Mouse (Mus musculus) forebrain, embryonic 14.5 days (tissue): ENCODE results near the gene Ccnl1. TPM values are rescaled to one million over a fixed set of nuclear protein-coding genes. Genes with fewer than 3 reads are reported as not detected.

Source experiments
- ATAC-seq: fragments of 200-750 bp; cut with Nextera tagmentation; 2 replicates; pipeline ENCODE4 v1.8.0; 2017; ENCODE audit warnings: mild to moderate bottlenecking, moderate library complexity
- DNase-seq: peaks from one replicate; pipeline ENCODE4 v3.0.0-alpha.2; 2015; ENCODE audit warnings: low spot score
- H3K27ac ChIP-seq: fragments of 300-500 bp; sonication (generic); 2 replicates; pipeline ENCODE4 v1.5.1; 2014; ENCODE audit warnings: low read depth, mild to moderate bottlenecking, control low read depth, low read length, moderate library complexity
- H3K27me3 ChIP-seq: fragments of 300-500 bp; sonication (generic); replicated peaks from 2 replicates; pipeline ENCODE4 v1.6.1; 2014; ENCODE audit warnings: low read length, control low read depth, mixed read lengths; ENCODE audit not compliant: control insufficient read depth, insufficient read depth
- H3K36me3 ChIP-seq: fragments of 300-500 bp; sonication (generic); 2 replicates; pipeline ENCODE4 v1.6.1; 2014; ENCODE audit warnings: low read length, control low read depth; ENCODE audit not compliant: control insufficient read depth, insufficient read depth
- H3K4me1 ChIP-seq: fragments of 300-500 bp; sonication (generic); 2 replicates; pipeline ENCODE4 v1.6.1; 2014; ENCODE audit warnings: antibody characterized with exemption, low read length, control low read depth; ENCODE audit not compliant: control insufficient read depth, insufficient read depth
- H3K4me2 ChIP-seq: fragments of 300-500 bp; sonication (generic); 2 replicates; pipeline ENCODE4 v1.6.1; 2014; ENCODE audit warnings: mild to moderate bottlenecking, control low read depth, low read length
- H3K4me3 ChIP-seq: fragments of 300-500 bp; sonication (generic); 2 replicates; pipeline ENCODE4 v1.5.1; 2014; ENCODE audit warnings: low read depth, low read length, control low read depth
- H3K9ac ChIP-seq: fragments of 300-500 bp; sonication (generic); 2 replicates; pipeline ENCODE4 v1.6.1; 2014; ENCODE audit warnings: mild to moderate bottlenecking, low read length, control low read depth, moderate library complexity
- H3K9me3 ChIP-seq: fragments of 300-500 bp; sonication (generic); replicated peaks from 2 replicates; pipeline ENCODE4 v1.6.1; 2016; ENCODE audit warnings: low read length, control low read depth, mixed read lengths; ENCODE audit not compliant: control insufficient read depth
- WGBS: fragments of 180-500 bp; shearing (Covaris S2); extraction: QIAGEN DNeasy Blood & Tissue Kit; methylation state at CpG from one replicate; pipeline ENCODE4 v1.1.7; 2014; 5-methylcytosine and 5-hydroxymethylcytosine counted together
- polyA plus RNA-seq: library from polyadenylated mRNA; unstranded; fragments of >200 nt; fragmentation: Nextera tagmentation; extraction: Ambion mirVana; gene quantifications from 2 replicates; pipeline ENCODE4 v1.2.1, GENCODE M21; 2014

Gene Ccnl1
- polyA plus RNA-seq, 1 experiment from 2014 or later: 76.6 TPM

GRCm38 (mm10) chr3:65960291-65960945, 2.4 kb upstream of the Ccnl1 start:
- H3K9ac ChIP-seq: no peak overlapping the region
- no peak for ATAC-seq
- no peak overlapping the region for H3K4me2 ChIP-seq
- peaks cover 12% of the 10 kb centered on the region for H3K4me1 ChIP-seq
- WGBS: 92% methylated on average over 5 of the region's 5 CpGs
- no peak overlapping the region for H3K27ac ChIP-seq
- H3K36me3 ChIP-seq: peaks cover 9% of the 10 kb centered on the region
- no peaks in the 10 kb centered on the region for H3K27me3 ChIP-seq
- DNase-seq: no peak
- no peaks in the 10 kb centered on the region for H3K9me3 ChIP-seq
- H3K4me3 ChIP-seq: no peak overlapping the region

- DNase-seq: no peak
- Histone ChIP-seq H3K9me3 (no peaks in the 10 kb centered on the region), H3K27me3 (no peaks in the 10 kb centered on the region), H3K36me3 (peaks cover 15% of the 10 kb centered on the region), H3K4me3 (no peak overlapping the region), H3K4me1 (peaks cover 16% of the 10 kb centered on the region), H3K9ac (peak overlapping the region; percentile 98; the same call in 1 of the 2 replicates), H3K4me2 (peak overlapping the region; percentile 85; the same call in 1 of the 2 replicates), H3K27ac (no peak overlapping the region)
- 40% methylated on average over 3 of the region's 3 CpGs for WGBS
- no peak for ATAC-seq
Observed at GRCm38 (mm10) chr3:65959416-65960001, 1.5 kb upstream of the Ccnl1 start.

- 4% methylated on average over 9 of the region's 9 CpGs for WGBS
- peak; percentile 41 for DNase-seq
Observed at GRCm38 (mm10) chr3:65958840-65959185, 764 bp upstream of the Ccnl1 start.

GRCm38 (mm10) chr3:65957271-65958101, 563 bp downstream of the Ccnl1 start:
- no peaks in the 10 kb centered on the region for H3K27me3 ChIP-seq
- H3K4me1 ChIP-seq: peaks cover 23% of the 10 kb centered on the region
- H3K4me3 ChIP-seq: peak overlapping the region; percentile 99
- peaks cover 29% of the 10 kb centered on the region for H3K36me3 ChIP-seq
- peak overlapping the region; percentile 98 for H3K9ac ChIP-seq
- WGBS: under 1% methylated on average over 77 of the region's 94 CpGs
- peak overlapping the region; percentile 99 for H3K27ac ChIP-seq
- peak; percentile 75 for DNase-seq
- no peaks in the 10 kb centered on the region for H3K9me3 ChIP-seq
- ATAC-seq: peak; percentile 82
- H3K4me2 ChIP-seq: peak overlapping the region; percentile 85

More at GRCm38 (mm10) chr3:65958840-65959185, 764 bp upstream of the Ccnl1 start:
- Histone ChIP-seq H3K4me1 (peaks cover 21% of the 10 kb centered on the region), H3K27ac (peak overlapping the region; percentile 99), H3K9me3 (no peaks in the 10 kb centered on the region), H3K9ac (peak overlapping the region; percentile 98), H3K27me3 (no peaks in the 10 kb centered on the region), H3K4me3 (peak overlapping the region; percentile 99), H3K4me2 (peak overlapping the region; percentile 85), H3K36me3 (peaks cover 19% of the 10 kb centered on the region)
- no peak for ATAC-seq

- DNase-seq: peak; percentile 63
- no peak for ATAC-seq
- H3K27ac ChIP-seq: no peak overlapping the region
- H3K4me1 ChIP-seq: peaks cover 27% of the 10 kb centered on the region
- peaks cover 48% of the 10 kb centered on the region for H3K36me3 ChIP-seq
- no peak overlapping the region for H3K9ac ChIP-seq
- no peak overlapping the region for H3K4me3 ChIP-seq
- peak overlapping the region; percentile 24; the same call in 1 of the 2 replicates for H3K4me2 ChIP-seq
- no peaks in the 10 kb centered on the region for H3K9me3 ChIP-seq
- H3K27me3 ChIP-seq: no peaks in the 10 kb centered on the region
- 51% methylated on average over 8 of the region's 8 CpGs for WGBS
Observed at GRCm38 (mm10) chr3:65954499-65955391, 3.3 kb downstream of the Ccnl1 start.

- Histone ChIP-seq H3K4me2 (no peak overlapping the region), H3K9ac (no peak overlapping the region), H3K27me3 (no peaks in the 10 kb centered on the region), H3K4me1 (peaks cover 16% of the 10 kb centered on the region), H3K9me3 (no peaks in the 10 kb centered on the region), H3K4me3 (no peak overlapping the region), H3K36me3 (peaks cover 73% of the 10 kb centered on the region), H3K27ac (no peak overlapping the region)
- DNase-seq: no peak
- whole genome bisulfite sequencing: 83% methylated on average over 4 of the region's 4 CpGs
- ATAC-seq: no peak
Observed at GRCm38 (mm10) chr3:65950831-65951365, 7.2 kb downstream of the Ccnl1 start.

- no peak for DNase-seq
- Histone ChIP-seq H3K4me2 (no peak overlapping the region), H3K9me3 (no peaks in the 10 kb centered on the region), H3K27ac (no peak overlapping the region), H3K27me3 (no peaks in the 10 kb centered on the region), H3K4me1 (peaks cover 15% of the 10 kb centered on the region), H3K36me3 (peaks cover 76% of the 10 kb centered on the region), H3K9ac (no peak overlapping the region), H3K4me3 (no peak overlapping the region)
- ATAC-seq: no peak
- 91% methylated on average over 2 of the region's 2 CpGs for WGBS
Observed at GRCm38 (mm10) chr3:65950304-65950703, 7.7 kb downstream of the Ccnl1 start.

- H3K4me3 ChIP-seq: no peak overlapping the region
- ATAC-seq: peak; percentile 30; the same call in 1 of the 2 replicates
- 96% methylated on average over 2 of the region's 2 CpGs for WGBS
Observed at GRCm38 (mm10) chr3:65945277-65945932, 12.6 kb downstream of the Ccnl1 start.

More at GRCm38 (mm10) chr3:65945277-65945932, 12.6 kb downstream of the Ccnl1 start:
- peaks cover 58% of the 10 kb centered on the region for H3K36me3 ChIP-seq
- no peak for DNase-seq
- H3K9ac ChIP-seq: no peak overlapping the region
- no peak overlapping the region for H3K27ac ChIP-seq
- H3K4me2 ChIP-seq: no peak overlapping the region
- H3K4me1 ChIP-seq: no peaks in the 10 kb centered on the region
- no peaks in the 10 kb centered on the region for H3K9me3 ChIP-seq
- no peaks in the 10 kb centered on the region for H3K27me3 ChIP-seq
